Mouse (Mus musculus) kidney, postnatal 0 days (tissue): ENCODE measurements at regions not wholly inside any gene's neighbourhood (a gene's known extent, or its start where the extent isn't known, plus 50 kb on each side); places are given as distances from the start of the nearest gene placed in this dataset.

Source experiments
- ATAC-seq: fragments of 200-750 bp; cut with Nextera tagmentation; replicated peaks from 2 replicates; pipeline ENCODE4 v1.8.0; 2017; ENCODE audit warnings: low read depth, moderate number of reproducible peaks, moderate TSS enrichment, moderate library complexity; ENCODE audit not compliant: low FRiP score
- DNase-seq: peaks from one replicate; pipeline ENCODE4 v3.0.0-alpha.2; 2016; ENCODE audit warnings: low spot score
- H3K27ac ChIP-seq: fragments of 300-500 bp; sonication (generic); 2 replicates; pipeline ENCODE4 v1.5.1; 2014; ENCODE audit warnings: mild to moderate bottlenecking
- H3K27me3 ChIP-seq: fragments of 300-500 bp; sonication (generic); 2 replicates; pipeline ENCODE4 v1.6.1; 2014; ENCODE audit warnings: low read length, mixed read lengths; ENCODE audit not compliant: insufficient read depth
- H3K36me3 ChIP-seq: fragments of 300-500 bp; sonication (generic); 2 replicates; pipeline ENCODE4 v1.6.1; 2014; ENCODE audit warnings: low read length, mixed read lengths; ENCODE audit not compliant: insufficient read depth
- H3K4me1 ChIP-seq: fragments of 300-500 bp; sonication (generic); replicated peaks from 2 replicates; pipeline ENCODE4 v1.6.1; 2014; ENCODE audit warnings: antibody characterized with exemption, low read length, mixed read lengths; ENCODE audit not compliant: insufficient read depth
- H3K4me2 ChIP-seq: fragments of 300-500 bp; sonication (generic); 2 replicates; pipeline ENCODE4 v1.6.1; 2014; ENCODE audit warnings: mild to moderate bottlenecking, low read length, moderate library complexity, mixed read lengths
- H3K4me3 ChIP-seq: fragments of 300-500 bp; sonication (generic); replicated peaks from 2 replicates; pipeline ENCODE4 v1.5.1; 2014; ENCODE audit warnings: low read depth, low read length
- H3K9ac ChIP-seq: fragments of 300-500 bp; sonication (generic); 2 replicates; pipeline ENCODE4 v1.6.1; 2014; ENCODE audit warnings: low read depth, low read length
- H3K9me3 ChIP-seq: fragments of 300-500 bp; sonication (generic); replicated peaks from 2 replicates; pipeline ENCODE4 v1.6.1; 2016; ENCODE audit warnings: low read length, inconsistent platforms, mixed read lengths
- CTCF ChIP-seq: IDR thresholded peaks from 2 replicates; pipeline ENCODE4 v1.5.1; 2016; ENCODE audit warnings: antibody characterized with exemption, low read depth, mild to moderate bottlenecking, moderate library complexity
- WGBS: fragments of 180-500 bp; shearing (Covaris S2); extraction: QIAGEN DNeasy Blood & Tissue Kit; methylation state at CpG from one replicate; pipeline ENCODE4 v1.1.7; 2014; 5-methylcytosine and 5-hydroxymethylcytosine counted together

GRCm38 (mm10) chr17:31793521-31793920 lies 62.1 kb downstream of the Sik1 start:
- 44% methylated on average over 10 of the region's 10 CpGs for WGBS
- peak overlapping the region; percentile 37 for H3K27ac ChIP-seq
- H3K27me3 ChIP-seq = no peaks in the 10 kb centered on the region
- no peaks in the 10 kb centered on the region for H3K36me3 ChIP-seq
- H3K9ac ChIP-seq = no peak overlapping the region
- H3K4me1 ChIP-seq = peaks cover 27% of the 10 kb centered on the region
- no peaks in the 10 kb centered on the region for H3K9me3 ChIP-seq
- no peak for TF ChIP-seq CTCF
- ATAC-seq (no peak), DNase-seq (no peak)
- H3K4me3 ChIP-seq = no peak overlapping the region
- no peak overlapping the region for H3K4me2 ChIP-seq

DNA sequence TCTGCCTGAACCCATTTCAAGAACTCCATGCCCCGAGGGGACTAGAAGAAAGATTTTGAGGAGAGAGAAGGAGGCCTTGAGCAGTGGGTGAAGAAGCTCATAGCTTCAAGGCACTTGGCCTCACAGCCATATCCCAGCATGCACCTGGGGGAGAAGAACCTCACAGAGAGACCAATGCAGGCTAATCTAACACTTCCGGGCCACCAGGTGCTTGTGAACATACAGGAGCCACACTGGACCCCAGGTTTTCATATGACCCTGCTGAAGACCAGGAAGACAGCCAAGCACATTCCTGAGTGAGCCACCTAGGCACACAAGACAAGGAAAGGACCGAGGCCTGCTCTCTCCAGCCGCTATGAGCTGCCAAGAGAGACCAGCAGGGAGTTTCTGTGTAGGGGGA lies 61.6 kb downstream of the Sik1 start:
- DNase-seq (no peak), ATAC-seq (no peak)
- no peak overlapping the region for H3K9ac ChIP-seq
- peak overlapping the region; percentile 37; the same call in 1 of the 2 replicates for H3K27ac ChIP-seq
- H3K36me3 ChIP-seq = no peaks in the 10 kb centered on the region
- H3K4me1 ChIP-seq = peaks cover 27% of the 10 kb centered on the region
- no peak for TF ChIP-seq CTCF
- no peak overlapping the region for H3K4me3 ChIP-seq
- no peak overlapping the region for H3K4me2 ChIP-seq
- H3K27me3 ChIP-seq = no peaks in the 10 kb centered on the region
- H3K9me3 ChIP-seq = no peaks in the 10 kb centered on the region
- WGBS = 59% methylated on average over 4 of the region's 4 CpGs
